Mouse (Mus musculus) stomach, postnatal 0 days (tissue): Measurements from ENCODE around the gene Atg14.

Source experiments
- CTCF ChIP-seq: IDR thresholded peaks from 2 replicates; pipeline ENCODE4 v1.5.1; 2016; ENCODE audit warnings: antibody characterized with exemption, low read depth, mild to moderate bottlenecking, moderate library complexity
- EP300 ChIP-seq: optimal IDR thresholded peaks from 2 replicates; pipeline ENCODE3; 2016; ENCODE audit warnings: antibody characterized with exemption

DNA sequence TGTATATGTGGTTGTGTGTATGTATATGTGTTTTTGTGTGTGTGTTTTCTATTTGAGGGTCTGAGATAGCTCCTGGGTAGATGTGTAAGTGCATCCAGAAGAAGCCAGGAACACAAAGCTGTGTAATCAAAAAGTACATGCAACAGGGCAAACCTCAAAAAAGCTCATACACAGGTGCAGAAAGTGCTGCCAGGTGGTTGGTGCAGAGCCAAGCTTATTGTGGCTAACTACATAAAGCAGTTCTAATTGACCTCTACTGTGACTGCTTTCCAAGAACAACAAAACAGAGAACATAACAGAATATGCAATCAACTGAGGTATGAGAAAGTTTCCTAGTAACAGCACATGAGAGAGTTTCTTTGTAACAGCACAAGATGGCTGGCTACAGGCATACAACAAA, 13.9 kb upstream of the Atg14 start:
- TF ChIP-seq CTCF, result no peak
- TF ChIP-seq EP300, result no peak
